Mouse (Mus musculus): Measurements from ENCODE around the gene Chd5. TPM values are rescaled to one million over a fixed set of nuclear protein-coding genes. Genes with fewer than 3 reads are reported as not detected.

The Chd5 gene
- total RNA-seq (2015; ENCODE audit: low replicate concordance) (not detected in 2 replicates), total RNA-seq (2017; ENCODE audit: low replicate concordance) (0.09 TPM in 1 of 2 replicates, not detected in the other)

DNA sequence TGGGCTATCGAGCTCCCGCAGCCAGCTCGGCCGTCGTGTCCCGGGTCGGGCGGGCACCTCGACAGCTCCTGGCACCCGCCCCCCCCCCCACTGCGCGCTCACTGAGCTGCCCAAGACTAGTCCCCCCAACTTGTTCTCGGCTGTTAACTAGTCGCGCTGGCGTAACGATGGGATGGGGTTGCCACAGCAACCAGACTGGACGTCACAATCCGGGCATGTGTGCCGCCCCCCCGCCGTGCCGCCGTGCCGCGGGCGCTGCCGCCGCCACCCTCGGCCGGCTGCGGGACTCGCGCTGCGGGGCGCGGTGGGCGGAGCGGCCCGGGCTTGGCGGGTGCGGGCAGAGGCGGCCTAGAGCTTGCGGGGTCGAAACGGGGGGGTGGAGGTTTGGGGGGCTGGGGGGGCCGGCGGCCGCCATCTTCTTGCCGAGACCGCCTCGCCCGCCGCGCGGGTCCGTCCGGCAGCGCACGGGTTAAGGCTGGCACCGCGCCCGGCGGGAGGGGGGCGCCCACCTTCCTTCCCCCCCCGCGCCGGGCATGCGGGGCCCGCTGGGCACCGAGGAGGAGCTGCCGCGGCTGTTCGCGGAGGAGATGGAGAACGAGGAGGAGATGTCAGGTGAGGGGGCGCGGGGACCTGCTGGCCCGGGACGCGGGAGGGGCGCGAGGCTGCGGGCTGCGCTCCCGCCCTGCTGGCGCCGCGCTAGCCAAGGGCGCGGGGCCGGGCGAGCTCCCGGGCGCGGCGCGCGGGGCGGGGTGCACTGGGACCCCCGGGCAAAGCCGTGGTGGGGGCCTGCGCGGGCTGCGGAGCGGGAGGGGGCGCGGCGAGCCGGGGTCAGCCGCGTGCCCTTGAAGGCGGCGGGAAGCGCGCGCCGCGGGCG lies at the start of gene Chd5:
Chd5 (plus strand) TSS at position 233 of the 874 bp plus-strand sequence.
- no peak for ATAC-seq (replicated peaks; ENCODE audit: low FRiP score, poor library complexity, severe bottlenecking)

DNA sequence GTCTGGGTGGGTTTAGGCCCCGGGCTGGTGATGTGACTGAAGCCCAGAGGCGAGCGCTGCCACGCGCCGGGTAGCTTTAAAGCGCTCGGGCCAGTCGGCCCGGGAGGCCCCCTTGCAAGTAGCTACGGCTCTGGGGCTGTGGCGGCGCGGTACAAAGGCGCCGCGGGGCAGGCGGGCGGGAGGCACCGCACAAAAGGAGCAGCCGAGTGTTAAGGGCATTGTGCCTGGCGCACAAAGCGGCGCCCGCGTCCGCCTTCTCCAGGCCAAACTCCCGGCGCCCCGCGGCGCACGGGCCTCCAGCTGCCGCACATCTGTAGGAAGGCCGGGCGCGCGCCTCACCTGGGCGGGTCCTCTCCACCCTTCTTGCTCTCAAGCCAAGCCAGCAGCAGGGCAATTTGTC lies 48.1 kb upstream of the Chd5 start:
- ATAC-seq (replicated peaks; ENCODE audit: low FRiP score, poor library complexity, severe bottlenecking) = no peak

DNA sequence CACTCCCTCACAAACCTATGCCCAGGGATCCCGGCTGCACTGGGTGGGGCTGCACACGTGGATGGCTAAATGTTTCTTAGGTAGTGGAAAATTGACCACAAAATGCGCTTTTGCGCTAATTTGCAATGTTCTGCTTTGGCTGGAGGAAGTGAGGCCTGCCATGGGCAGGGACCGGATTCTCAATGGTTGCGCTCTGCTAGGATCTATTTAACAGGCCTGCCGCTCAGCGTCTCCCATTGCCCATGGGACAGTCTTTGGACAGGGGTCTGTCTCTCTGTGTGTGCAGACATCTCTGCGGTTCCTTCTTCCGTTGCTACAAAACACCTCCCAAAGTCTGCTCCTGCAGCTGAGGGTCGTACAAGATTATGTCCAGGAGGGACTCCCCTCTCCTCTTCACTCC lies 47.5 kb upstream of the Chd5 start:
- no peak for ATAC-seq (replicated peaks; ENCODE audit: low FRiP score, poor library complexity, severe bottlenecking)

DNA sequence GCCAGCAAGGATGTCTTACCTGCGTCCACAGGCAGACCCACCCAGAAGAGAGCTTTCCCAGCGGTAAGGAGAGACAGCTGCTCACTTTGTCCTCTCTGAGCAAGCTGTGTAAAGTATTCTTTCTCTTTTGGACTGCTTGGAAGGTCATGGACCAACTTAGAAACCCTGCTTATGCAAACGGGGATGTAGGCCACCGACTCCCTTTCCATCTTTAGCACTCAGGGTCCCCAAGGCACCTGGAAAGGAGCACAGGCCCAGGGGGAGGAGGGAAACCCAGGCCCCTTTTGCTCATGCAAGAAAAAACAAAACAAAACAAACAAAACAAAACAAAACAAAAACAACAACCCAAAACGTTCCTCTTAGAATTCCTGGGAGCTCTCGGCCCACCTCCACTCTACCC lies 46.9 kb upstream of the Chd5 start, which contains the start of gene Hes3:
Hes3 (minus strand) TSS at position 101 of the 400 bp plus-strand sequence.
- no peak for ATAC-seq (replicated peaks; ENCODE audit: low FRiP score, poor library complexity, severe bottlenecking)

DNA sequence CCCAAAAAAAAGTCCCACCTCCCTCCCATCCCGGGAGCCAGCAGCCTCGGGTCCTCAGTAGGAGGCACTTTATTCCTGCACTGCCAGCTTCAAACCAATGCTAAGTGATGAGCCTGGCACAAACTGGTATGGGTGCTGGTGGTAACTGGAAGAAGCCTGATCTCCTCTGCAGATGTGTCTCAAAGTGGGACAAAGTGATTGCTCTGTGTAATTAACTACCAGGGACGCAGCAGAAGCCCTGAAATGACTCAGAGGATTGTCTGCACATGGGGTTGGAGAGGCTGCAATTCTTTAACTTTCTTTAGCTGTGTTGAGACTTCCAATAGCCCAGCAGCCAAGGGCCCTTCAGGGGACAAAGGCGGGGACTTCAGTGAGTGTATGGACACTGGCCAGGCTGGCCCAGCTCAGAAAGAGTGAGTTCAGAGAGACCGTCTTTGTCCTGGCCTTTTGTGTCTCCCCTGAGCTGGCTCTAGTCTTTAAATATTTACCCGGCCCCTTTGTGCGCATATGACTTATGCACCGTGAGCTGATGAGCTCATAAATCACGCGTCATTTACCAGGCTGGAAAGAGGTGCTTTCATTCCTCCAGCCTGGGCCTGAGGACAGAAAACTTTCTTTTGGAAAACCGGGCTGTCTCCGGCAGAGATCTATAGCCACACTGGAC lies 46.2 kb upstream of the Chd5 start:
- no peak for ATAC-seq (replicated peaks; ENCODE audit: low FRiP score, poor library complexity, severe bottlenecking)

DNA sequence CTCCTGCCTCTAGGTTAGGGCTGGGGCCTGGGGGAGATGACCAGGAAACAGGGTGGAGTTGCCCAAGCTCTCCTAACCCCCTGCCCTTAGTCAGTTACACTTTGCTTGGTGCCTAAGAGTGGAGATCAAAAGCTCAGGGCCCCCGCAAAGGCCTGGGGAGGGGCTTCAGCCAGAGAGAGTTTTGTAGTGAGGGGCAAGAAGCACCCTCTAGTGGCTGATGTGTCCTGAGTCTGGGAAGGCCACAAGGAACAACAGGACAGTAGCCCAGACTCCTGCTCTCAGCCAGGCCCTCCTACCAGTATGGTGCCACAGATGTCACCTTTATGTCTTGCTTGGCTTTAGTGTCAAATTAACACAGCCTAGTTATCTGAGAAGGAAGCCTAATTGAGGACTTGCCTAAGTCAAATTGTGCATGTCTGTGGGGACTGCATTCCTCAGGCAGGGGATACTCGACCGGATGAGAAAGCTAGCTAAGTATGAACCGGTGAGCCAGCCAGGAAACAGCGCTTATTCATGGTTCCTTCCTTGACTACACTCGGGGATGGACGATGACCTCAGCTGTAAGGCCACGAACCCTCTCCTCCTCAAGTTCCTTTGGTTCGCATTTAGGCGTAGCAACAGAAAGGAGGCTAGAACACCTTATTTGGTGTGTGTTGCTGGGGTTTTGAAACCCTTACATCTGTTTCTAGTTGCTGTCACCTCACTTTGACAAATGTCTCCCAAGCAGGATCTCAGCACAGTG lies 44.1 kb upstream of the Chd5 start:
- ATAC-seq (replicated peaks; ENCODE audit: low FRiP score, poor library complexity, severe bottlenecking) = no peak

DNA sequence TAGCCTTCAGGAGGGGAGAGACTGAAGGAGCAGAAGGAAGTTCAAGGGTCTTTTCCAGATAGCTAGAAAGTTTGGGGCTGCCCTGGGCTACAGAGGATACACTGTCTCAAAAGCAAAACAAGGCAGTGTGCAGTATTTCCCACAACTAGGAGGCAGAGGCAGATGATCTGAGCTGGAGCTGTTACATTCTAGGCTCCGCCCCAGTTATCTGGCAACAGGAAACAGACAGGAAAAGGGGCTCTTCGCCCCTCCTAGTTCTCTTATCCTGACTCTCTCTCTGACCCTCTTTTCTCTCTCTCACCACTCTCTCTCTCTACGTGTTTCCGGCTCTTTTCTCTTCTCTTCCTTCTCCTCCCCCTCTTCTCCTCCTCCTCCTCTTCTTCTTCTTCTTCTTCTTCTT lies 42.5 kb upstream of the Chd5 start:
- ATAC-seq (replicated peaks; ENCODE audit: low FRiP score, poor library complexity, severe bottlenecking) = no peak

DNA sequence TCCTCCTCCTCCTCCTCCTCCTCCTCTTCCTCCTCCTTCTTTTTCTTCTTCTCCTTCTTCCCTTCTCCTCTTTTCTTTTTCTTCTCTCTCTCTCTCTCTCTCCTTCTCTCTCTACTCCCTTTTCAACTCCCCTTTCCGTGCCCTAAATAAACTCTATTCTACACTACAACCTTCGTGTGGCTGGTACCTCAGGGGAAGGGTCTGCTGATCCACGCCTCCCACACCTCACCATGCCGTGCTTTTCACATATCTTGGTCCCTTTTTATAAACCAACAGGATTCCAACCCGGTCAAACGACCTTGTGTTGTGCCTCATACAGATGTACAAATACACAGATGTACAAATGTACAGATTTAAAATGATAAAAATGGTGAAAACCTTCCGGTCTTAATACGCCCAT lies 42.1 kb upstream of the Chd5 start:
- ATAC-seq (replicated peaks; ENCODE audit: low FRiP score, poor library complexity, severe bottlenecking) = no peak

DNA sequence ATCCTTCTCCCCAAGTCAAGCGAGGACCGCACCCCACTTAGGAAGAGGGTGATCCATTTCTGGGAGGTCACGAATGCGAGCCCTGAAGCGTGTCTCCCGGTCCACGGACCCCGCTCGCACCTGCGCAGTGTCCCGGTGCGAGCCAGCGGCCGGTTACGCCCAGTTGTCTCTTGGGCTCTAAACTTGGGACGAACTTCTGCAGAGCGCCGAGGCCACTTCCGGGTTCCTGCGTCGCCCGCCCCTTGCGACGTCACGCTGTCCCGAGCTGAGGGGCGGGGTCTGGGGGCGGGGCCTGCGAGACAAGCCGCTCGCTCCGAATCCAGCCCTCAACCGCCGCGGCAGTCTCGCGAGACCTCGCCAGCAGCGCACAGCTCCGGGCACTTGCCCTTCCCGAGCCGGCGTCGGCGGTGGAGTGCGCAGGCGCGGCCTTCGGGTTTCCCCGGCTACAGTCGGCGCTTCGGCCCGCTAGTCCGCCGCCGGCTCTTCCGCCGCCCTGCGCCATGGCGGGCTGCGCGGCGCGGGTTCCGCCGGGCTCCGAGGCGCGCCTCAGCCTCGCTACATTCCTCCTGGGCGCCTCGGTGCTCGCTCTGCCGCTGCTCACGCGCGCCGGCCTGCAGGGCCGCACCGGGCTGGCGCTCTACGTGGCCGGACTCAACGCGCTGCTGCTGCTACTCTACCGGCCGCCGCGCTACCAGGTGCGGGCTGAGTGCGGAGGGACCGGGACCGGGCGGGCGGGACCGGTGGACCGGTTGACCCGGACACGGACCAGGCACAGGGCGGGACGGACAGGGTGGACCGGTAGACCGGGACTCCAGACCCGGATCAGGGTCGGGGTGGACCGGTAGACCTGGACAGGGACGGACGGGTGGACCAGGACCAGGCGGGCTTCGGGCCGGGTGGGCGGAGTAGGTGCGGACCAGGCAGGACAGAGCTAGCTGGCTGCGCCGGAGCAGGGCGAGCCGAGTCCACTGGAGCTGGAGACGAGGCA lies 41.3 kb upstream of the Chd5 start, which contains the start of gene Icmt:
Icmt (plus strand) TSS at position 354 of the 988 bp plus-strand sequence.
- peak; percentile 86 for ATAC-seq (replicated peaks; ENCODE audit: low FRiP score, poor library complexity, severe bottlenecking)

DNA sequence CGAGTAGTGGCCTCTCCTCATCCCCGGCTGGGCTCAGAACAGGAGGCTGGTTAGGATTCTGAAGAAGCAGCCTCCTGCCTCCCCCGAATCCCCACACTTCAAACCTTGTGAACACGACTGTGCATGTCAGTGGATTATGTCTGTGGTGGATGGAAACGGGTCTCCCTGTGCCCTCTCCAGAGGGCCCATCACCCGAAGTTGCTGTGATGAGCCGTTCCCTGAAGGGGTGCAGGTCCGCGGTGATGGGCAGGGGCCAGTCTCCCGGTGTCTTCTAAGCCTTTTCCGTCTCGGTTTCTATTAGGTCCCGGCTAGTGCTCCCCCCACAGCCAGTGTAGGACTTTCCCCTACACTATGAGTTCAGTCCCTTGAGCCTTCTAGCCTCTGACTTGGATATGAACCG lies 39.6 kb upstream of the Chd5 start:
- ATAC-seq (replicated peaks; ENCODE audit: low FRiP score, poor library complexity, severe bottlenecking) = no peak

DNA sequence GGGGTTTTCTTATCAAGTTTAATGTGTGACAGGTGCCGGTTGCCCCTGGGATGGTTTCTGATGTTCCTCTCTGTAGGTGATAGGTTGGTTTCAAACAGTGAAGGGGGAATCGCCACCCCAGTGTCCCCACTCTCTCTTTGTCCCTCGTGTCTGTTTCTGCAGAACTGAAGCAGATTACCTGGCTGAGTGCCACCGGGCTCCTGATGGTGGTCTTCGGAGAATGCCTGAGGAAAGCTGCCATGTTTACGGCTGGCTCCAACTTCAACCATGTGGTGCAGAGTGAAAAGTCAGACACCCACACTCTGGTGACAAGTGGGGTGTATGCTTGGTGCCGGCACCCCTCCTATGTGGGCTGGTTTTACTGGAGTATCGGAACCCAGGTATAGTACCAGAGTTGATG lies 38.1 kb upstream of the Chd5 start:
- no peak for ATAC-seq (replicated peaks; ENCODE audit: low FRiP score, poor library complexity, severe bottlenecking)

DNA sequence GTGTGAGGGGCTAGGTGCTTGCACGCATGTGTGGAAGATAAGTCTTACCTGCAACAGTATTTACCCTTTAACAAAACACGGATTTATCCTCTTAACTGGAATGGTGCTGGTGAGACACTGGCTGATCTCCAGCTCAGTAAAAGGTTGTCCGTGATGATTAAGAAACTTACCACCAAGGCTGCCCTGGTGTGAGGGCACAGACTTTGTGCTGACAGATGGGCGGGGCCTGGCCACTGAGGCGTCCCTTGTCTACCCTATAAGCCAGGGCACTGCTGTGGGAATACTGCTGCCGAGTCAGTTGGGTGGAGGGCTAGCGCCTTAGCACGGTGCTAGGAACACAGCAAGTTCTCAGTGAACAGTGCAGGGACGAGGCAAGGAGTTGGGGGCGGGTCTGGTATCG lies 36.4 kb upstream of the Chd5 start:
- no peak for ATAC-seq (replicated peaks; ENCODE audit: low FRiP score, poor library complexity, severe bottlenecking)

DNA sequence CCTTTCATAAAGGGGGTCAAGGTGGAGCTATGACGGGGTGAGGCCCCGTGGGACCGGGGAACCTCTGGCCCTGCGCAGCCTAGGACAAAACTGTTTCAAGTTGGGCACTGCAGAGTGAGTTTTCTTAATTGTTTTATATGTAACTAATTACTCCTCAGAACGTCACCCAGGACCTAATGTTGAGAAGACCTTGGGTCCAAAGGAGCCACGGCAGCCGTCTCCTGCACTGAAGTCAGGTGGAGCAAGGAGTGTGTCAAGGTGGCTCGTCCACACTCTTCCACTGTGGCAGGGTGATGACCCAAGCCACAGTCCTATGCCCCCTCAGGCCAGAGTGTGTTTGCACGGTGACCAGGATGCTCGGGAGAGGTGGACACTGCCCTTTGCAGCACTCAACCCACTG lies 35.3 kb upstream of the Chd5 start:
- ATAC-seq (replicated peaks; ENCODE audit: low FRiP score, poor library complexity, severe bottlenecking) = no peak

DNA sequence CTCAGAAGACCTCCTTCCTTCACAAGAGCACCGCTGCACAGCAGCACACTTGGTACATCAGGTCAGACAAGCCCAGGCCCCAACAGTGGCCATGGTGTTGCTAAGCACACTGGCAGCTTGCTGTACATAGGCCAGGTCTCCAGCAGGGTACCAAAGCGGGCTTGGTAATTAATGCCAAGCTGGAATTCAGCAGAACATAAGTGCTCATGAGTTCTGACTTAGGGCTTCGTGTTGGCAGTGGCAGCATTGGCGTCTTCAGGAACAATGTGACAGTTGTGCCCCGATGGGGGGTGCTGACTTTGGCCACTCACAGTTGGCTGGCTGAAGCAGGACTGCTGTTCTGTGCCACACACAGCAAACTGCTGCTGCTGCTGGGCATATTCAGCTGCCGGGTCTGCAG lies 33.8 kb upstream of the Chd5 start:
- no peak for ATAC-seq (replicated peaks; ENCODE audit: low FRiP score, poor library complexity, severe bottlenecking)

DNA sequence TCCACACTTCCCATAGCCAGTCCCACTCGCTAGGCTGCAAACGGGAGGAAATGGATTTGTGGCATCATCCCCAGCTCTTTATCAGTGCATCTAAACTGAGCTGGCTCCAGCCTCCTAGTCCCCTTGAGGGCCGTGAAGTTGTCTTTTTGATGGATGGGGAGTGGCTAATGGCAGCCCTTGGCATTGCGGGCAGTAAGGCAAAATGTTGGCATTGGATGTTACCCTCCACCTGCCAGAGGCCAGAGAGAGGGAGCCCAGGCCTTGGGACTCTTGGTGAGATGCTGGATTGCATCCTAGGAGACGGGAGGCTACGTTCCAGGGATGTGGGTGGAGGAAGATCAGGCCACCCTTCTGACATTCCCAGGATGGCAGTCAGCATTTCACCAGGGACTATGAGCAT lies 32.5 kb upstream of the Chd5 start:
- no peak for ATAC-seq (replicated peaks; ENCODE audit: low FRiP score, poor library complexity, severe bottlenecking)

DNA sequence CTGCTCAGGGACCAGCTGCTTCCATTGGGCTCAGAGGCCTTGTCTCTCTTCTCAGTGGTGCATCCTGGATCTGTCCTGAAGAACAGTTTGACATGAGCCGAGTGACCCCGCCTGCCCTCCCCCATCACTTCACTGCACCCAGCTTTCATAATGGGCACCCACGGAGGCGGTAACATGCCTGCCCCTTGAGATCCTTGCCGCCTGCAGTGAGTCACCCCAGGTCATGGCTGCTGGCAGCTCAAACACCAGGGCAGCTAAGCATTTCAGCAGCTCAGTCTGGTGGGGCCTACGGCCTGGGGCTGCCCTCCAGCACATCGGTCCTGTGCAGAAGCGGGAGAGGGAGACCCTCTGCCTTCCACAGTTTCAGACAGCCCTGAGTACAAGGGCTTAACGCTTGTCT lies 30.9 kb upstream of the Chd5 start:
- no peak for ATAC-seq (replicated peaks; ENCODE audit: low FRiP score, poor library complexity, severe bottlenecking)

DNA sequence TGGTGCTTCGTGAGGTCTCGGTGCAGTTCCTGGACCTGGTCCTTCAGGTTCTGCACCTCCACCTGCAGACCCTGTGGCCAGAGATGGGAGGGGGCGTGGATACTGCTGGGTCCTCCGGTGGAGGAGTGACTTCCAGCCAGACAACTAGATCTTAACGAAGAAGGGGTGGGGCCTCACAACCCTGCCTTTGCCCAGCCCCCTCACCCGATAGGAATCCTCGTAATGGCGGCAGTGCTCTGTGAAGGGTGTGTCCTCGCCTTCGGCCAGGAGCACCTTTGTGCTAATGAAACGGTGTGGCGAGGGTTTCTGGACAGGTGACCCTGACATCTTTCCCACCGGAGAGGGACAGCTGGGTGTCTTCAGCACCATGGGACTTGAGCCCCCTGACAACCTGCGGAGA lies 26.3 kb upstream of the Chd5 start:
- no peak for ATAC-seq (replicated peaks; ENCODE audit: low FRiP score, poor library complexity, severe bottlenecking)

DNA sequence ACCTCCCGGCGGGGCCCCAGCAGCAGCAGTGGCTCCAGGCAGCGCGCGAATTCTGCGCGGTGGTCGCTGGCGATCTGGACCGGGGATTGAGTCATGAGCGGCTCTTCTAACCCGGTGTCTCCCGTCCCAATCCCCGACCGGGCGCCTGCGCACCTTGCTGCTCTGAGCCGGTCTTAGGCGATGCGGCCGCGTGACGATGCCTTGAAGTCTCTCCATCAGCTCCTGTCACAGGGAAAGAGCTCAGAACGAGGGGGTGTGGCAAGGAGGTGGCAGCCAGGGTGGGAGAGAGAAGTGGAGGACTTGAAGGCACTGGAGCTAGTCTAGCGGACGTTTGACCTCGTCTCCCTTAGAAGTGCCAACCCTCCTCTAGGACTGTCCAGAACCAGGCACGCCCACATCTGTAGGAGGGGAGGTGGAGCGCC lies 25.2 kb upstream of the Chd5 start:
- no peak for ATAC-seq (replicated peaks; ENCODE audit: low FRiP score, poor library complexity, severe bottlenecking)

DNA sequence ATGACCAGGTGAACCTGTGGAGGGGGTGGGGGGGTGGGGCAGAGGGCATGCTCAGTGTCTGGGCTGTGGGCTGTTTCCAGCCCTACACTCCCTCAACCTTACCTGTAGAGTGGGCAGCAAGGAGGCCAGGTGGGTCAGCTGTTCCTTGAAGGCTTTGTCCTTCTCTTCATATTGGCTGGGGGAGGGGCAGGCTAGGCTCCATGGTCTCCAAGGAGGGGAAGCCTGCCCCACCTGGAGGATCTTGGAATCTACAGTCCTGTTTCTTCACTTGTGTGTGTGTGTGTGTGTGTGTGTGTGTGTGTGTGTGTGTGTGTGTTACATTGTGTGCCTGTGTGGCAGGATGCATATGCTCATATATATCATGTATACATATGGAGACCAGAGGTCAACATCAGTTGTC lies 24.5 kb upstream of the Chd5 start:
- ATAC-seq (replicated peaks; ENCODE audit: low FRiP score, poor library complexity, severe bottlenecking) = no peak
